Mouse (Mus musculus) layer of hippocampus, adult 9-11 months (tissue): Measurements from ENCODE around the gene Faf2.

Source experiments
- DNase-seq: peaks from one replicate; pipeline ENCODE4 v3.0.0; 2022

Gene Faf2

GRCm38 (mm10) chr13:54621155-54621932 is at the start of gene Faf2:
Gene Faf2, plus strand, starts transcription at chr13:54621784.
- DNase-seq = peak; percentile 97

- no peak for DNase-seq
Measured at GRCm38 (mm10) chr13:54572621-54573020, 49.0 kb upstream of the Faf2 start.

DNA sequence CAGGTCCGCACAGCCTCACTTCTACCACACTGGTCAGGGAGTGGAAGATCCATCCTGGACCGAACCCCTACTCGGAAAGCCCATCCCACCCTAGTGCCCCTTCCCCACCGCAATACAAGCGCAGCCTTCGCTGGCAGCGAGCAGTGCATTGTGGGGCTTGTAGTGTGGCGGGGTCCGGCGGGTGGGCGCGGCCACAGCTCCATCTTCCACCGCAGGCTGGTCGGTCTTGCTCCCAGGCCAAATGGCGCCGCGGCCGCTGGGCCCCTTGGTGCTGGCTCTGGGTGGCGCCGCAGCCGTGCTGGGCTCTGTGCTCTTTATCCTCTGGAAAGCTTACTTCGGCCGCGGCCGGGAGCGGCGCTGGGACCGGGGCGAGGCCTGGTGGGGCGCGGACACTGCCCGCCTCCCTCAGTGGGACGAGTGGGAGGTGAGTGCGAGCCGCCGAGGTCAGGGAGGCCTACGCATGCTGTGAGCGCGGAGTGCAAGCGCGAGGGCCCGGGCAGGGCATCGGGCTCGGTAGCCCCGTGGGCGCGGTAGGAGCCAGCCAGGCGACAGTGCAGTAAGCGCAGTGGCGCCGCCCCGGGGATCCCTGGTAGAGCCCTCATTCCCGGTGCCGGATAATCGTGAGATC is 46.6 kb upstream of the Faf2 start, which contains the start of gene Arl10:
TSS of gene Arl10 (plus strand) at position 162 of the 628 bp plus-strand sequence.
- DNase-seq = peak; percentile 81

DNA sequence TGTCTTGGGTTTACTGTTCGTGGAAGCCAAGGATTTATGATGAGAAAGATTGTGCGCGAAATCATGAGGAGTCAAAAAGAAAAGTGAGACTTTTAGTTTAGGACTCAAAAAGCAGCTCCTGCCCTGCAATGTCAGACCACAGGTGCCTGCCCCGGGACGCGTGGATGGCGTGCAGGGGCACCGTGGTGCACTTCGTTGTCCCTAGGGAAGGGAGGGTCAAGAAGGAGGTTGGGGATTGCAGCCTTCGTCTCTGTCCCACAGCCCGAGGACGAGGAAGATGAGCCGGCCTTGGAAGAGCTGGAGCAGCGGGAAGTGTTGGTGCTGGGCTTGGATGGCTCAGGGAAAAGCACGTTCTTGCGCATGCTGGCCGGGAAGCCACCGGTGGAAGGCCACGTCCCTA is 46.1 kb upstream of the Faf2 start:
- no peak for DNase-seq

- no peak for DNase-seq
Measured at GRCm38 (mm10) chr13:54577652-54578507, 43.7 kb upstream of the Faf2 start.

- no peak for DNase-seq
Measured at GRCm38 (mm10) chr13:54581385-54581784, 40.2 kb upstream of the Faf2 start.

- DNase-seq = no peak
Measured at GRCm38 (mm10) chr13:54582126-54582525, 39.5 kb upstream of the Faf2 start.

GRCm38 (mm10) chr13:54582860-54583259 is 38.7 kb upstream of the Faf2 start:
- no peak for DNase-seq

GRCm38 (mm10) chr13:54585831-54586230 is 35.8 kb upstream of the Faf2 start:
- no peak for DNase-seq

GRCm38 (mm10) chr13:54589414-54589995 is 32.1 kb upstream of the Faf2 start:
- no peak for DNase-seq

DNA sequence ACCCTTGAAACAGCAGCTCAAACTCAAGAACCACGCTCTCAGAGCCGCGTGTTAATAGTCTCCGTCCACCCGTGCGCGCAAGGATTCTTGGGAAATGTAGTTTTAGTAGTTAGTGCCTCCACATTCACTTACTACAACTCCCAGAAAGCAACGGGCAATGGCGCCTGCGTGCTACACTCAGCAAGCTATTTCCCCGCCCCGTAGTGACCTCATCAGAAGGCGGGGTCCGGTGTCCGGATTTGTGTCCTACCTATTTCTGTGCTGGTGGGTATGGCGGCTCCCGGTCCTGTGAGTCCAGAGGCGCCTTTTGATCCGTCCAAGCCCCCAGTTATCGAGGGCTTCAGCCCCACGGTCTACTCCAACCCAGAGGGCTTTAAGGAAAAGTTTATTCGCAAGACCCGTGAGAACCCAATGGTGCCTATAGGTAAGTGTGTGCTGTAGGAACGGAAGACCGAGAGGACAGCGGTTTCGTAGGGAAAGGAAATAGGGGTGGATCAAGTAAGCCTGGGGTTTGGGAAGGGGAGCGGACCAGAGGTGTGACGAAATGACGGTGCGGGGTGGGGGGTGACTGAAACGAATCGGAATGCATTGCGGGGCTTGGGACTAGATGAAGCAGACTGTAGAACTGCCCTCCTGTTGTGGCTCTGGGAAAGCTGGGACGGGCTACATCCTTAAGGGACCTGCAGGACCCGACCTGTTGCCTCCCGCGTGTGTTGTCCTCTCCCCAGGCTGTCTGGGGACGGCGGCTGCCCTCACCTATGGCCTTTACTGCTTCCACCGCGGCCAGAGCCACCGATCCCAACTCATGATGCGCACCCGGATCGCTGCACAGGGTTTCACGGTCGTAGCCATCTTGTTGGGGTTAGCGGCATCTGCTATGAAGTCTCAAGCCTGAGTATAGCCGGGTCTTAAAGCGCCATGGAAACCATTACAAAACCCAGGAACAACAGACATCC is 31.3 kb upstream of the Faf2 start, which contains the start of the genes Nop16 and Higd2a:
TSS of gene Nop16 (minus strand) at position 95 of the 956 bp plus-strand sequence.
TSS of gene Higd2a (plus strand) at position 212 of the 956 bp plus-strand sequence.
- DNase-seq = peak; percentile 99

- DNase-seq = no peak
Measured at GRCm38 (mm10) chr13:54591776-54592356, 29.7 kb upstream of the Faf2 start.

- no peak for DNase-seq
Measured at GRCm38 (mm10) chr13:54593617-54594016, 28.0 kb upstream of the Faf2 start.

GRCm38 (mm10) chr13:54596107-54596690 is 25.4 kb upstream of the Faf2 start:
- no peak for DNase-seq

DNA sequence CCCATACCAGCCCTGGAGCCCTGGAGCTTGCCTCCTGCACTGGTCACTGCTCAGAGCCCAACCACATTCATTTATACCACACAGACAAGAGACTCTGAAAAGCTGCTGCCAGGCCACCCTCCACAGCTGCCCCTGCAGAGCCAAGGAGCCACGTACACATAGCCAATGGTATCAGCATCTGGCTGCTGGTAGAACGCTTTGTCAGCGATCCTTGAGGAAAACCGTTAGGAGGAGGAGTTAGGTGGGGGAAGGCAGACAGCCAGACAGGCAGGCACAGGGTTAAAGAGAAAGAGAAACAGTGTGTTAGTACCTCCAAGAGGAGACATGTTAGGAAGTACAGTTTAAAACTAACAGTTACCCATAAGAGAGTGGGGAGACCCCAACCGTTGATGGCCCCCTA is 24.7 kb upstream of the Faf2 start:
- no peak for DNase-seq

DNA sequence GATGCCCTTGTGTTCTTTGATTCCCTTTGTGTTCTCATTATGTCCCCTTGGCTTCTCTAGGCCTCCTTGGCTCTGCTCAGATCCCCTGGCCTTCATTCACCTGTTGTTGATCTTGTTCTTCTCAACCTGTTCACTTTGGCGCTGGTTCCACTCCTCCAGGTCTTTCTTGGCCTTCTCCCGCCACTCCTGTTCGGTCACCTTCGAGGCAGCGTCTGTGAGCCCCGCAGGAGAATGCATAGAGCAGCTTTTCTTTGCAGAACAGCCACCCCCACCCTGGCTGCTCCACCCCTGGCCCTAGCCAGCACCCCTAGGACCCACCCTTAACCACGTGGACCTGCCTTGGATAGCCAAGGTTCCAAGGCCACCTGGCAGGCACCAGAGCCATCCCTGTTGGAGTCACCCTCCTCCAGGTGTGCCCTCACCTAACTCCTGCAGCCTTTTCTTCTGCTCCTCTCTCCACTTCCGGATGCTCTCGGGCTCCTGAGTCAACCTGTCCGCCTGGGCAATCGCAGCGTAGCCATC is 22.9 kb upstream of the Faf2 start:
- no peak for DNase-seq

DNA sequence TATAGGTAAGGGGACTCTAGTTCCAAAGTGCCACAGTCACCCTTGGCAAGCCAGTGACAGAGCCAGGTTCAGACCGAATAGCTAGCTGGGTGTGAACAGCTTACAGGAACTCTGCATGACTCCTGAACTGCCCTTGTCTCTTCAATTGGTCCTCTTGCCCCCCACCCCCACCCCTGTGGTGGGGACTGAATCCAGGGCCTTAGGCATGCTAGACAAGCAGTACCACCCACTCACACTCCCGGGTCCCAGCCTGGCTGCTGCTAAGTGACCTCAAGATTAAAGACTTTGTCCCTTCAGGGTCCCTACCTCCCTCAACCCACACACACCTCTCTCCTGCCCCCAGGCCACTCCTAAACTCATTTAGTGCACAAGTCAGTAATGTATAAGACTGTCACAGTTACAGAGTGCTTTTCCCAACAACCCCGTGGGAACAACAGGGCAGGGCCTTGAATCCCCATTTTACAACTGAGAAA is 18.9 kb upstream of the Faf2 start:
- DNase-seq = no peak

DNA sequence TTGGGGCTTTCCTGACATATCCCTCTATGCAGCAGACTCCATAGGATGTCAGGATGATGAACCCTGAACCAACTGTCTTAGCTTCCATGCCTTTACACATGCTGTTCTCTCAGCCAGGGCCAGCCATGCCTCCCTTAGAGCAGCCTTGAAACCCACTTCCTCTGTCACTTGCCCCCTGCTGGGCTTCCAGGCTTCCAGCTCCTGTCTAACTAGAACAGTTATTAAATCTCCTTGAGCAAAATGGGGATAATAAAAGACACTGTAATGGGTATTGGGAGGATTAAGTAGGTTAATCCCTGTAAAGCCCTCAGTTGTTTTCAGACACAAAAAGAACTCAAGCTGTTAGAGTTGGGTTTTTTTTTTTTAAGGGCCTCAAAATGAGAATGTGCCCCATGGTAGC is 18.1 kb upstream of the Faf2 start:
- no peak for DNase-seq

GRCm38 (mm10) chr13:54604221-54604620 is 17.4 kb upstream of the Faf2 start:
- no peak for DNase-seq

DNA sequence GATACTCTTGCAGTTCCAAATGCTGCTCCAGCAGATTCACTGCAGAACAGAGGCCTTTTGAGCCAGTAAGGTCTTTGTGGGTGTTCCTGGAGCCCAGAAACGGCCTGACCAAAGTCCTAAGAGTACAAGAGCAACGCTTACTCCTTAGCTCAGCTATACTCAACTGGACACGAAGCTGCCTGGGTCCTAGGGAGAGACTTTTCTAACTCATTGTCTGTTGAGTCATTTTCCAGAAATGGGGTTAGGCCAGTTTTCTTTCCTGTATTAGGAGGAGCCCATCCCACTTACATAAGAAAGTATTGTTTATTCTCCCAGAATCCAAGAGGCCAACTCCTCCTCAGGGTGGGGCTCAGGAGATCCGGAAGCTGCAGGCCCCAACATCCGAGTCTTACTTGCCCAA is 16.2 kb upstream of the Faf2 start:
- DNase-seq = no peak

- no peak for DNase-seq
Measured at GRCm38 (mm10) chr13:54607204-54607603, 14.4 kb upstream of the Faf2 start.
